Mouse (Mus musculus): ENCODE results near the gene Szrd1. TPM values are rescaled to one million over a fixed set of nuclear protein-coding genes. Genes with fewer than 3 reads are reported as not detected.

The Szrd1 gene
- 29.5 and 33.9 TPM in 2 replicates for polyA plus RNA-seq (2015; fragmentation: Nextera tagmentation; extraction: Ambion mirVana)

GRCm38 (mm10) chr4:141139116-141139970 is at the start of gene Szrd1:
Gene Szrd1, minus strand, starts transcription at chr4:141139775.
- H3K9me3 ChIP-seq (replicated peaks; ENCODE audit: control insufficient read depth, low read length) = no peaks in the 10 kb centered on the region
- no peaks in the 10 kb centered on the region for H3K27me3 ChIP-seq (ENCODE audit: control insufficient read depth, insufficient read depth, low read length)
- peak within 1 kb of the TSS; percentile 87 for H3K27ac ChIP-seq (ENCODE audit: low read length)
- H3K9ac ChIP-seq (ENCODE audit: low read length) = peak within 1 kb of the TSS; percentile 81
- under 1% methylated on average over 63 of the region's 63 CpGs for WGBS
- peak within 1 kb of the TSS; percentile 88 for H3K4me2 ChIP-seq (ENCODE audit: low read depth, low read length)
- H3K4me1 ChIP-seq (ENCODE audit: control insufficient read depth, insufficient read depth, low read length) = peaks cover 36% of the 10 kb centered on the region
- H3K4me3 ChIP-seq (ENCODE audit: low read length) = peak within 1 kb of the TSS; percentile 69
- ATAC-seq (replicated peaks; ENCODE audit: extremely low read depth, insufficient read depth, low FRiP score) = peak; percentile 94
- H3K36me3 ChIP-seq (ENCODE audit: control insufficient read depth, insufficient read depth) = no peaks in the 10 kb centered on the region

GRCm38 (mm10) chr4:141186923-141187836 is 47.6 kb upstream of the Szrd1 start:
- H3K9me3 ChIP-seq (replicated peaks; ENCODE audit: control insufficient read depth, low read length) = no peaks in the 10 kb centered on the region
- no peak for ATAC-seq (replicated peaks; ENCODE audit: extremely low read depth, insufficient read depth, low FRiP score)
- H3K27ac ChIP-seq (ENCODE audit: low read length) = peak overlapping the region; percentile 38; the same call in 1 of the 2 replicates
- no peak overlapping the region for H3K4me3 ChIP-seq (ENCODE audit: low read length)
- H3K4me2 ChIP-seq (ENCODE audit: low read depth, low read length) = no peak overlapping the region
- H3K9ac ChIP-seq (ENCODE audit: low read length) = no peak overlapping the region
- 57% methylated on average over 9 of the region's 9 CpGs for WGBS
- H3K27me3 ChIP-seq (ENCODE audit: control insufficient read depth, insufficient read depth, low read length) = no peaks in the 10 kb centered on the region
- peaks cover 10% of the 10 kb centered on the region for H3K36me3 ChIP-seq (ENCODE audit: control insufficient read depth, insufficient read depth)
- H3K4me1 ChIP-seq (ENCODE audit: control insufficient read depth, insufficient read depth, low read length) = peaks cover 18% of the 10 kb centered on the region

GRCm38 (mm10) chr4:141184426-141184825 is 44.9 kb upstream of the Szrd1 start:
- Histone ChIP-seq H3K9me3 (replicated peaks; ENCODE audit: control insufficient read depth, low read length) (no peaks in the 10 kb centered on the region), H3K4me1 (ENCODE audit: control insufficient read depth, insufficient read depth, low read length) (peaks cover 18% of the 10 kb centered on the region), H3K36me3 (ENCODE audit: control insufficient read depth, insufficient read depth) (peaks cover 15% of the 10 kb centered on the region), H3K4me2 (ENCODE audit: low read depth, low read length) (no peak overlapping the region), H3K9ac (ENCODE audit: low read length) (no peak overlapping the region), H3K27me3 (ENCODE audit: control insufficient read depth, insufficient read depth, low read length) (no peaks in the 10 kb centered on the region), H3K27ac (ENCODE audit: low read length) (no peak overlapping the region), H3K4me3 (ENCODE audit: low read length) (no peak overlapping the region)
- 90% methylated on average over 4 of the region's 4 CpGs for WGBS
- ATAC-seq (replicated peaks; ENCODE audit: extremely low read depth, insufficient read depth, low FRiP score) = no peak

GRCm38 (mm10) chr4:141183932-141184331 is 44.4 kb upstream of the Szrd1 start:
- Histone ChIP-seq H3K4me3 (ENCODE audit: low read length) (no peak overlapping the region), H3K9ac (ENCODE audit: low read length) (no peak overlapping the region), H3K4me2 (ENCODE audit: low read depth, low read length) (no peak overlapping the region), H3K9me3 (replicated peaks; ENCODE audit: control insufficient read depth, low read length) (no peaks in the 10 kb centered on the region), H3K27ac (ENCODE audit: low read length) (no peak overlapping the region), H3K36me3 (ENCODE audit: control insufficient read depth, insufficient read depth) (peaks cover 15% of the 10 kb centered on the region), H3K27me3 (ENCODE audit: control insufficient read depth, insufficient read depth, low read length) (no peaks in the 10 kb centered on the region), H3K4me1 (ENCODE audit: control insufficient read depth, insufficient read depth, low read length) (peaks cover 18% of the 10 kb centered on the region)
- 84% methylated on average over 2 of the region's 2 CpGs for WGBS
- ATAC-seq (replicated peaks; ENCODE audit: extremely low read depth, insufficient read depth, low FRiP score) = no peak

- WGBS = 95% methylated on average over 6 of the region's 6 CpGs
- ATAC-seq (replicated peaks; ENCODE audit: extremely low read depth, insufficient read depth, low FRiP score) = no peak
- Histone ChIP-seq H3K9me3 (replicated peaks; ENCODE audit: control insufficient read depth, low read length) (no peaks in the 10 kb centered on the region), H3K27me3 (ENCODE audit: control insufficient read depth, insufficient read depth, low read length) (no peaks in the 10 kb centered on the region), H3K4me1 (ENCODE audit: control insufficient read depth, insufficient read depth, low read length) (peaks cover 15% of the 10 kb centered on the region), H3K27ac (ENCODE audit: low read length) (no peak overlapping the region), H3K9ac (ENCODE audit: low read length) (no peak overlapping the region), H3K4me2 (ENCODE audit: low read depth, low read length) (no peak overlapping the region), H3K4me3 (ENCODE audit: low read length) (no peak overlapping the region), H3K36me3 (ENCODE audit: control insufficient read depth, insufficient read depth) (peaks cover 21% of the 10 kb centered on the region)
These were observed 42.4 kb upstream of the Szrd1 start for GRCm38 (mm10) chr4:141181981-141182380.

GRCm38 (mm10) chr4:141180831-141181230 is 41.3 kb upstream of the Szrd1 start:
- no peak overlapping the region for H3K27ac ChIP-seq (ENCODE audit: low read length)
- H3K36me3 ChIP-seq (ENCODE audit: control insufficient read depth, insufficient read depth) = peaks cover 21% of the 10 kb centered on the region
- peaks cover 10% of the 10 kb centered on the region for H3K4me1 ChIP-seq (ENCODE audit: control insufficient read depth, insufficient read depth, low read length)
- no peak overlapping the region for H3K4me3 ChIP-seq (ENCODE audit: low read length)
- no peak for ATAC-seq (replicated peaks; ENCODE audit: extremely low read depth, insufficient read depth, low FRiP score)
- WGBS = 82% methylated on average over 8 of the region's 8 CpGs
- H3K9ac ChIP-seq (ENCODE audit: low read length) = no peak overlapping the region
- H3K27me3 ChIP-seq (ENCODE audit: control insufficient read depth, insufficient read depth, low read length) = no peaks in the 10 kb centered on the region
- no peaks in the 10 kb centered on the region for H3K9me3 ChIP-seq (replicated peaks; ENCODE audit: control insufficient read depth, low read length)
- no peak overlapping the region for H3K4me2 ChIP-seq (ENCODE audit: low read depth, low read length)

GRCm38 (mm10) chr4:141178500-141178899 is 38.9 kb upstream of the Szrd1 start:
- Histone ChIP-seq H3K4me3 (ENCODE audit: low read length) (no peak overlapping the region), H3K27ac (ENCODE audit: low read length) (no peak overlapping the region), H3K4me1 (ENCODE audit: control insufficient read depth, insufficient read depth, low read length) (peaks cover 13% of the 10 kb centered on the region), H3K4me2 (ENCODE audit: low read depth, low read length) (no peak overlapping the region), H3K36me3 (ENCODE audit: control insufficient read depth, insufficient read depth) (peaks cover 22% of the 10 kb centered on the region), H3K27me3 (ENCODE audit: control insufficient read depth, insufficient read depth, low read length) (no peaks in the 10 kb centered on the region), H3K9me3 (replicated peaks; ENCODE audit: control insufficient read depth, low read length) (no peaks in the 10 kb centered on the region), H3K9ac (ENCODE audit: low read length) (no peak overlapping the region)
- ATAC-seq (replicated peaks; ENCODE audit: extremely low read depth, insufficient read depth, low FRiP score) = no peak
- 87% methylated on average over 4 of the region's 4 CpGs for WGBS

- H3K4me1 ChIP-seq (ENCODE audit: control insufficient read depth, insufficient read depth, low read length) = peaks cover 13% of the 10 kb centered on the region
- H3K27ac ChIP-seq (ENCODE audit: low read length) = peak overlapping the region; percentile 53
- H3K4me3 ChIP-seq (ENCODE audit: low read length) = no peak overlapping the region
- no peak overlapping the region for H3K9ac ChIP-seq (ENCODE audit: low read length)
- no peaks in the 10 kb centered on the region for H3K27me3 ChIP-seq (ENCODE audit: control insufficient read depth, insufficient read depth, low read length)
- H3K9me3 ChIP-seq (replicated peaks; ENCODE audit: control insufficient read depth, low read length) = no peaks in the 10 kb centered on the region
- no peak for ATAC-seq (replicated peaks; ENCODE audit: extremely low read depth, insufficient read depth, low FRiP score)
- 65% methylated on average over 10 of the region's 10 CpGs for WGBS
- H3K36me3 ChIP-seq (ENCODE audit: control insufficient read depth, insufficient read depth) = peaks cover 19% of the 10 kb centered on the region
- no peak overlapping the region for H3K4me2 ChIP-seq (ENCODE audit: low read depth, low read length)
These were observed 36.8 kb upstream of the Szrd1 start for GRCm38 (mm10) chr4:141176328-141176838.
